Mouse (Mus musculus) forebrain, embryonic 15.5 days (tissue): ENCODE measurements around the gene Sgcd. TPM values are rescaled to one million over a fixed set of nuclear protein-coding genes. Genes with fewer than 3 reads are reported as not detected.
"Not testable (repeated sequence)": the region's sequence is repeated elsewhere in the genome, so short reads cannot be mapped to it uniquely, and the experiment has no call there.

Experiments
- ATAC-seq: fragments of 200-750 bp; cut with Nextera tagmentation; replicated peaks from 2 replicates; pipeline ENCODE4 v1.8.0; 2017; ENCODE audit warnings: mild to moderate bottlenecking, moderate TSS enrichment, moderate library complexity
- H3K27ac ChIP-seq: fragments of 300-500 bp; sonication (generic); replicated peaks from 2 replicates; pipeline ENCODE4 v1.5.1; 2015; ENCODE audit warnings: mild to moderate bottlenecking, inconsistent platforms
- H3K27me3 ChIP-seq: fragments of 300-500 bp; sonication (generic); 2 replicates; pipeline ENCODE4 v1.6.1; 2015; ENCODE audit warnings: inconsistent platforms
- H3K36me3 ChIP-seq: fragments of 300-500 bp; sonication (generic); 2 replicates; pipeline ENCODE4 v1.6.1; 2015; ENCODE audit warnings: mild to moderate bottlenecking, inconsistent platforms
- H3K4me1 ChIP-seq: fragments of 300-500 bp; sonication (generic); 2 replicates; pipeline ENCODE4 v1.6.1; 2015; ENCODE audit warnings: inconsistent platforms
- H3K4me2 ChIP-seq: fragments of 300-500 bp; sonication (generic); replicated peaks from 2 replicates; pipeline ENCODE4 v1.6.1; 2015; ENCODE audit warnings: mild to moderate bottlenecking, inconsistent platforms
- H3K4me3 ChIP-seq: fragments of 300-500 bp; sonication (generic); 2 replicates; pipeline ENCODE4 v1.5.1; 2015; ENCODE audit warnings: mild to moderate bottlenecking, inconsistent platforms
- H3K9ac ChIP-seq: fragments of 300-500 bp; sonication (generic); replicated peaks from 2 replicates; pipeline ENCODE4 v1.6.1; 2015; ENCODE audit warnings: mild to moderate bottlenecking, inconsistent platforms
- H3K9me3 ChIP-seq: fragments of 300-500 bp; sonication (generic); 2 replicates; pipeline ENCODE4 v1.6.1; 2016; ENCODE audit warnings: inconsistent platforms
- WGBS: fragments of 180-500 bp; shearing (Covaris S2); methylation state at CpG from one replicate; pipeline ENCODE4 v1.1.7; 2015; ENCODE audit warnings: mixed read lengths; 5-methylcytosine and 5-hydroxymethylcytosine counted together
- polyA plus RNA-seq: library from polyadenylated mRNA; unstranded; fragments of >200 nt; fragmentation: Nextera tagmentation; extraction: Ambion mirVana; gene quantifications from 2 replicates; pipeline ENCODE4 v1.2.1, GENCODE M21; 2015

Sgcd gene
- polyA plus RNA-seq, 1 experiment from 2014 or later = 3.2 TPM

DNA sequence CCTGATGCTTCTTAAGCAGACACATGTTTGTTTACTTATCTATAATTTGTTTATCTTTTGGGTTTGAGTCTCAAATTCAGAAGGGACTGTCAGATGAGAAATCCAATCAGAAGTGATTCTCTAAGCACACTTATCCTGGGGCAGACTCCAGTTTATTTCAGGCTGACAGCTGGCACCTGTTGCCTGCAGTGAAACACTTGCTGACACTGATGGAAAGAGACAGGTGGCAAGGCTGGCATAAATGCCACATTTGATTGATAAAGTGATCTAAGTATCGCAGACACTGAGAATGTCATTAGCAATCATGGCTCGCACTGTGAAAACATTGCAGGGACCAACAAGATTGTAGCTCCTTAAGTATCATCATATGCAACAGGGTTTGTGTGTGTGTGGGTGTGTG lies 222.9 kb downstream of the Sgcd start:
- H3K36me3 ChIP-seq = no peaks in the 10 kb centered on the region
- peak; percentile 87 for ATAC-seq
- no peak overlapping the region for H3K4me2 ChIP-seq
- no peaks in the 10 kb centered on the region for H3K9me3 ChIP-seq
- no peak overlapping the region for H3K27ac ChIP-seq
- 68% methylated on average over 2 of the region's 2 CpGs for whole genome bisulfite sequencing
- no peaks in the 10 kb centered on the region for H3K27me3 ChIP-seq
- no peak overlapping the region for H3K4me3 ChIP-seq
- no peak overlapping the region for H3K9ac ChIP-seq
- no peaks in the 10 kb centered on the region for H3K4me1 ChIP-seq

DNA sequence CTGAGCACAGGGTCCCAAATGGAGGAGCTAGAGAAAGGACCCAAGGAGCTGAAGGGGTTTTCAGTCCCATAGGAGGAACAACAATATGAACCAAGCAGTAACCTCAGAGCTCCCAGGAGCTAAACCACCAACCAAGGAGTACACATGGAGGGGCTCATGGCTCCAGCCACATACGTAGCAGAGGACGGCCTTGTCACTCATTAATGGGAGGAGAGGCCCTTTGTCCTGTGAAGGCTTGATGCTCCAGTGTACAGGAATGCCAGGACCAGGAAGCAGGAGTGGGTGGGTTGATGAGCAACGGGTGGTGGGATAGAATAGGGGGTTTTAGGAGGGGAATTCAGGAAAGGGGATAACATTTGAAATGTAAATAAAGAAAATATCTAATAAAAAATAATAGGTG lies 225.2 kb downstream of the Sgcd start:
- H3K9ac ChIP-seq, H3K27me3 ChIP-seq, ATAC-seq, H3K4me2 ChIP-seq, H3K4me1 ChIP-seq, H3K36me3 ChIP-seq, H3K27ac ChIP-seq, H3K9me3 ChIP-seq, H3K4me3 ChIP-seq: not testable (repeated sequence)
- 82% methylated on average over 3 of the region's 3 CpGs for WGBS

DNA sequence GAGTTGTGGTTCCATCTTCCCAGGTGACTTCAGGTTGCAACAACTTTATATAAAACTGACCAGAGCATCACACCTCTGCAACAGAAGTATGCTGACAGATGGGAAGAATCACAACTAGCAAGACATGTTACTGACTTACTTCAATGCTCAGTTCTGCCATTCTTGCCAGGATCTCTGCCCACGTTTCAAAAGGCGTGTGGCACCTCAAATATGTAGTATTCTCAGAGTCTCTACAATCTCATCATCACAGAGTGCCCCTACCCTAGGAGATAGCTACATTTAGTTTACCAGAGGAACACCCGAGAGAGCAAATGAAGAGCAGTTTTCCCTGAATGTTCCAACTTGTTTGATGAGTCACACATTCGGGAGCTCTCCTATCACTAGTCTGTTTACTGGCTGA lies 229.8 kb downstream of the Sgcd start:
- Histone ChIP-seq H3K27me3 (no peaks in the 10 kb centered on the region), H3K9me3 (no peaks in the 10 kb centered on the region), H3K4me2 (no peak overlapping the region), H3K36me3 (no peaks in the 10 kb centered on the region), H3K27ac (no peak overlapping the region), H3K4me1 (no peaks in the 10 kb centered on the region), H3K9ac (no peak overlapping the region), H3K4me3 (no peak overlapping the region)
- ATAC-seq = no peak
- 90% methylated on average over 4 of the region's 4 CpGs for WGBS

DNA sequence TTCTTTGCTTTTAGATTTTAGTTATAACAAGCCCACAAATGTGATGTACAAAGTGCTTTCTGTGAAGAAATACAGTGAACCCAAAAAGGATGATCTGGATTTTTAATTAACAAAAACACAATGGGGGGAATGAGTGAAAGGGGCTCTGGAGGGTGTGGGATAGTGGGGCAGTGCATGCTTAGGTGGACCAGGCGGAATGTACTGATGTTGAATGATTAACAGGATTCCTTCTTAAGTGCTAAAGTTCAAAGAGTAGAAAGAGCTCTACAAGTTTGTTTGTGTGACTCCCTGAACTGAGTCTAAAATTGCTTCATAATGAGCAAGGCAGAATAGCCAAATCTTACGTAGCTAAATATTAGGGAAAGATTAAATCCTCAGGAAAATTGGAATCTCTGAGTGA lies 246.0 kb downstream of the Sgcd start:
- H3K9ac ChIP-seq = no peak overlapping the region
- WGBS = 47% methylated on average over 2 of the region's 2 CpGs
- ATAC-seq = no peak

DNA sequence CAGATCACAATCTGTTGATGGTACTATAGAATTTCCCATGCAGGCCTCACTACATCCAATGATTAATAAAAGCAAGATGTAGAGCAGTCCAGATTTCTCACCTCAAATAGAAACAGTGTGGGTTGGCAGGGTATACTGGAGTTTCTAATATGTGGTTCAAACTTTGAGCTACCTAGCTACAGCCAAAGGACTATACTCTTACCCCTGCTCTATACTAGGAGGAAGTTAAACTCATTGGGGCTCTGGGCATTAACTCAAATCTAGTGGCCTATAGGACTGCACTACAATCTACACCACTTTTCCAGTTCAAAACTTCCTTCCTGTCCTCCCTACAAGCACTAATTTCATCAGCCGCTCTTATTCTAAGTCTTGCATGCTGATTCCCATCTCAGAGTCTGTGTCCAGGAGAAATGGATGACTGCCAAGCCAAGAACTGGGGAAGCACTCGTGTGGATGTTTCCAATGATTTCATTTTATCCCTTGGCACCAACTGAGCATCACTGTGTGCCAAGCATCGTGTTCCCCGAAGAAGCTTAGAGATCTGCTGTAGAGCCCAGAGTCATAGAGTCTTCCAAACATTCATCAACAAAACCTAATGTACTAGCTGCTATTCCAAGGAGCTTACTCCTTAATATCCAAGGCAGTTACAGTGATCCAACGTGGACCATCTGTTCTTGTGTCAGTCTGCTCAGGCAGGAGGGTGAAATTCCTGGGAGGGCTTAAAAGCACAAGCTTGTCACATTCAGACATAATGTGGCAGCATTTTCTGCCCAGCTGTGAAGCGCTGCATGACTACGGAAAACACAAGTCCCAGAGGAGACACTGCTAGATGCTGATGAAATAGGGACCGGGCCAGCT lies 283.6 kb downstream of the Sgcd start:
- Histone ChIP-seq H3K9ac (no peak overlapping the region), H3K27ac (no peak overlapping the region), H3K4me2 (no peak overlapping the region), H3K9me3 (no peaks in the 10 kb centered on the region), H3K27me3 (no peaks in the 10 kb centered on the region), H3K4me3 (no peak overlapping the region), H3K4me1 (peaks cover 10% of the 10 kb centered on the region), H3K36me3 (no peaks in the 10 kb centered on the region)
- ATAC-seq = peak; percentile 91
- WGBS = 49% methylated on average over 8 of the region's 8 CpGs

More for the DNA sequence above, 246.0 kb downstream of the Sgcd start:
- no peaks in the 10 kb centered on the region for H3K36me3 ChIP-seq
- no peak overlapping the region for H3K4me2 ChIP-seq
- H3K27ac ChIP-seq = no peak overlapping the region
- H3K9me3 ChIP-seq = no peaks in the 10 kb centered on the region
- no peak overlapping the region for H3K4me3 ChIP-seq
- no peaks in the 10 kb centered on the region for H3K4me1 ChIP-seq
- H3K27me3 ChIP-seq = no peaks in the 10 kb centered on the region

DNA sequence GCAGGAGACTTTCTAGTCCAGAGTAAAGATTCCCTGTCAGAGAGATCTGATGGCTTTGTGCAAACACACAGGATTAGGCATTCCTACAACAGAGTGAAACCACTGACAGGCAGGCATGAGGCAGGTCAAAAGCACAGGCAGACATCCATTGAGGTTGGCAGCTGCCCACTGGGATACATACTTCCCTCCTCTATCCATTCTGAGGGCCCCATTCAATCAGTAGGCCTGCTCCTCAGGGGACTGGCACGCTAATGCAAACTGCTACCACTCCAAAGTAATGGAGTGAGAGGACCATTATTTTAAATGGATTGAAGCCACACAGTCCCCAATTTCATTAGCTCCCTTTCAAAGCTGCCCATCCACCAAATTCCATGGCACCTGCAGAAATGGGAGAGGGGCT lies 293.2 kb downstream of the Sgcd start:
- Histone ChIP-seq H3K4me2 (no peak overlapping the region), H3K9me3 (no peaks in the 10 kb centered on the region), H3K4me3 (no peak overlapping the region), H3K27ac (no peak overlapping the region), H3K27me3 (no peaks in the 10 kb centered on the region), H3K36me3 (no peaks in the 10 kb centered on the region), H3K4me1 (no peaks in the 10 kb centered on the region), H3K9ac (no peak overlapping the region)
- WGBS = 8% methylated on average over 1 of the region's 1 CpGs
- no peak for ATAC-seq

DNA sequence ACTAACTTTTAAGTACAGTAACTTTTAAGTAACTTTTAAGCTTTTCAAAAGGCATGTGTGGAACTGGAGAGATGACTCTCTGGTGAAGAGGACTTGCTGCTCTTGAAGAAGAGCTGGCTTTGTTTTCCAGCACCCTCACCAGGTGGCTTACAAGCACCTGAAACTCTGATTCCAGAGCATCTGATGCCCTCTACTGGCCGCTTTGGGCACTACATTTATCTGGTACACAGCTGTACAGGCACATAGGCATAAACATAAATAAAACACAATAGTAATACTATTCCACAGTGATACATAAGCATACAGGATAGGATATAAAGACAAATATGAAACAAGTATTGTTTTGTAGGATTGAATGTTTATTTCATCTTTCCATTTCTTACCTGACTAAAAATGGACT lies 330.6 kb downstream of the Sgcd start:
- Histone ChIP-seq H3K4me1 (no peaks in the 10 kb centered on the region), H3K36me3 (no peaks in the 10 kb centered on the region), H3K4me2 (no peak overlapping the region), H3K9ac (no peak overlapping the region), H3K27ac (no peak overlapping the region), H3K9me3 (no peaks in the 10 kb centered on the region), H3K4me3 (no peak overlapping the region), H3K27me3 (no peaks in the 10 kb centered on the region)
- ATAC-seq = no peak
- WGBS = 0% methylated on average over 1 of the region's 1 CpGs

DNA sequence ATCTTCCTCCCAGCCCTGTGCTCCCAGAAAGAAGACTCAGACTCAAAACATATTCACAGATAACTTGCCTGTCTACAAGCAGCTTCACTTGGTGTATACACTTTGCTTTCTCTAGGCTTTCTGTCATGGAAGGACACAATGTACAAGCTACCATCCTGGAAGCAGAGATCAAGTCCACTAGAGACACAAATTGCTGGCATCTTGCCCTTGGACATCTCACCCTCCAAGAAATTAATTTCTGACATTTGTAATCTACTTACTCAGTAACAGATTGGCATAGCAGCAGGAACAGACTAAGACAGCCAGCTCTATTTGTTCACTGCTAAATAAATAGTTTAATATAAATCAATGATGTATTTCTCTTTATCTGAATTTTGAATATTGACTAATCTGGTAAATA lies 342.9 kb downstream of the Sgcd start:
- Histone ChIP-seq H3K4me3 (no peak overlapping the region), H3K36me3 (no peaks in the 10 kb centered on the region), H3K27ac (no peak overlapping the region), H3K9me3 (no peaks in the 10 kb centered on the region), H3K4me1 (peaks cover 3% of the 10 kb centered on the region; the same call in 1 of the 2 replicates), H3K4me2 (no peak overlapping the region), H3K9ac (no peak overlapping the region), H3K27me3 (no peaks in the 10 kb centered on the region)
- no peak for ATAC-seq

DNA sequence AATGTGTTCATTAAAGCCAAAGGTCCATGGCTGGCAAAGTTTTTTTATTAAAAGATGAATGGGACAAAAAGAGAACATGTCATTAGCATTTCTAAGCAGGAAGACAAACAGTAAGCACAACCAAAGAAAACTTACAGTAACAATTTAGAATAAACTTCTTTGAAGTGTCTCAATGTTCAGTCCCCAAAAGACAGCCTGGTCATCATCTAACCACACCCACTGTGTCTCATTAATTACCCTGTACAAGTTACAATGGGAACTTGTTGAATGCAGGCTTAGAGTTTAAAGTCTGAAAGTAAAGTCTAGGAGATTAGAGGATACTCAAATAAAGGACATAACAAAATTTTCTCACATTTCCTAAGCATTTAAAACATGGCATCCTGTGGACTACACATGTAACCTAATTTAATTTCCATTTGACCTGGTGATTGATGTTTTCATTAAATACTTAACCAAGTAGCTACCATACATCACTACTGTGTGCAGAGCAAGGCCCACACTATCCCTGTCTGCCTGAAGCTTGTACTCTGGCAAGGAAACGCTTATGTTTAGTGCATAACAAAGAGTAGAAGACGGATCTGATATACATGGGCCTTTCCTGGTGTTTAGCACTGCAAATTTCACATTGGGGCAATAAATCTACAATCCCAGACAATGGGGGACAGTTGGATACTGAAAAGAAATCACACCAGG lies 347.1 kb downstream of the Sgcd start:
- 11% methylated on average over 2 of the region's 2 CpGs for WGBS
- no peaks in the 10 kb centered on the region for H3K36me3 ChIP-seq
- no peaks in the 10 kb centered on the region for H3K27me3 ChIP-seq
- no peaks in the 10 kb centered on the region for H3K9me3 ChIP-seq
- no peak overlapping the region for H3K9ac ChIP-seq
- H3K27ac ChIP-seq = no peak overlapping the region
- ATAC-seq = no peak; the same call in 1 of the 2 replicates
- no peak overlapping the region for H3K4me2 ChIP-seq
- H3K4me3 ChIP-seq = no peak overlapping the region
- peaks cover 6% of the 10 kb centered on the region; the same call in 1 of the 2 replicates for H3K4me1 ChIP-seq

DNA sequence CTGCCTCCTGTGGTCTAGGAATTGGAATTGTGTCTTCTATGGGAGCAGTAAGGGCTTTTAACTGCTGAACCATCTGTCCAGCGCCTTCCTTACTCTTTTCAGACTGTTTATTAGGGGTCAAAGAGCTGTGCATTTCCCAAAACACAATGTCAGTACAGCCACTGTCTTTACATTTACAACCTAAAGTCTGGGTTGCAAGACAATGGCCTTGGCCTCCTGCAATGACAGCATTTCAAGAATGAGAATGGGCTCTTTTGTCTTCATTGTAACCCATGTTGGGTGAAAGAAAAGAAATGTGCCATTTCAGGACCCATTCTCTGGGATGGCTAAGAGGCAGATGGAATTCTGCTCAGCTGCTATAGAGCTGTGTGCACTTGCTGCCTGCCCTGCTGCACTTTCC lies 348.2 kb downstream of the Sgcd start:
- Histone ChIP-seq H3K4me2 (no peak overlapping the region), H3K36me3 (no peaks in the 10 kb centered on the region), H3K9me3 (no peaks in the 10 kb centered on the region), H3K4me3 (no peak overlapping the region), H3K27me3 (no peaks in the 10 kb centered on the region), H3K27ac (no peak overlapping the region), H3K4me1 (peaks cover 6% of the 10 kb centered on the region; the same call in 1 of the 2 replicates), H3K9ac (no peak overlapping the region)
- ATAC-seq = no peak
- 0% methylated on average over 1 of the region's 1 CpGs for WGBS

DNA sequence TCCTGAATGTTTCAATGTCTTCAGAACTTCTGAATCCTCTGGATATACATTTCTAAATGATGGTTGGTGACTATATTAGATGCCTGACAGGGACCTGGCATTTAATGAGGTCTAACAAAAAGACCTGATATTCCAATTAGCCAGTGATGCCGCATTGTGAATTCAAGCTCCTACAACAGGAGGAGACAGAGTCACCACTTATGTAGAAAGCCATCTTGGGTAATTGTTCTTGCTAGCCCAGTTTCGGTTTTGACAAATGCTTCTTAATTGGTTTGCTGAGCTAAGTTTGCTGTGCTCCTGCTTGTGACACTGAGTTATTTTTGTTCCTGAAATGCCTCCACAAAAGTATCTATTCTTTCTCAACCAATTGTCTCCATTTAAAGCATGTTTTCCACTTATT lies 358.6 kb downstream of the Sgcd start:
- Histone ChIP-seq H3K27ac (no peak overlapping the region), H3K4me1 (peaks cover 6% of the 10 kb centered on the region; the same call in 1 of the 2 replicates), H3K27me3 (no peaks in the 10 kb centered on the region), H3K9ac (no peak overlapping the region), H3K36me3 (no peaks in the 10 kb centered on the region), H3K9me3 (no peaks in the 10 kb centered on the region), H3K4me2 (no peak overlapping the region), H3K4me3 (no peak overlapping the region)
- WGBS = 54% methylated on average over 2 of the region's 2 CpGs
- ATAC-seq = no peak

DNA sequence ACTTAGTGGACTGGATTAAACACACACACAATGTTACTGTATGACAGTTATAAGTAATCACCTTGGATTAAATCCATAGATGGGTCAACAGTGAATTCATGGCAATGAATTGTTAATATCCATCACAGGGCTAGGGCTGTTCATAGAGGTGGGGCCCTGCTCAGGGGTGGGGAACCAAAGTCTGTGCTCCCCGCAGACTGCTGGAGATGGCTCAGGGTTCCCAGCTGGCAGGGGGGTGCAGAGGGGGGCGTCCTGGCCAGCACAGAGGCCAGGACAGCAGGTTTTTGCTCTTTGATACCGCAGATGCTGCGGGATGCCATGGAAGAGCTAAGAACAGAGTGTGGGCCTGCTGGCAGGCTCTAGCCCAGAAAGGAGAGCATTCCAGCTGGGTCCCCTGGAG lies 378.9 kb downstream of the Sgcd start:
- no peaks in the 10 kb centered on the region for H3K36me3 ChIP-seq
- H3K4me2 ChIP-seq = no peak overlapping the region
- no peaks in the 10 kb centered on the region for H3K27me3 ChIP-seq
- H3K9ac ChIP-seq = no peak overlapping the region
- H3K9me3 ChIP-seq = no peaks in the 10 kb centered on the region
- no peak overlapping the region for H3K27ac ChIP-seq
- H3K4me1 ChIP-seq = no peaks in the 10 kb centered on the region
- H3K4me3 ChIP-seq = no peak overlapping the region
- 82% methylated on average over 4 of the region's 4 CpGs for whole genome bisulfite sequencing
- no peak for ATAC-seq
